Mouse (Mus musculus): ENCODE data around the gene Comtd1. TPM values are rescaled to one million over a fixed set of nuclear protein-coding genes. Genes with fewer than 3 reads are reported as not detected.

The Comtd1 gene
- polyA plus RNA-seq, 2 experiments: 16.0 to 26.5 TPM

- no peak for TF ChIP-seq POLR2A (IDR thresholded peaks at IDR 0.05; ENCODE audit: borderline replicate concordance, extremely low read depth, insufficient read depth, insufficient read length)
- 78% methylated on average over 7 of the region's 7 CpGs for WGBS
Observed at GRCm38 (mm10) chr14:21822307-21822706, 26.5 kb downstream of the Comtd1 start.

DNA sequence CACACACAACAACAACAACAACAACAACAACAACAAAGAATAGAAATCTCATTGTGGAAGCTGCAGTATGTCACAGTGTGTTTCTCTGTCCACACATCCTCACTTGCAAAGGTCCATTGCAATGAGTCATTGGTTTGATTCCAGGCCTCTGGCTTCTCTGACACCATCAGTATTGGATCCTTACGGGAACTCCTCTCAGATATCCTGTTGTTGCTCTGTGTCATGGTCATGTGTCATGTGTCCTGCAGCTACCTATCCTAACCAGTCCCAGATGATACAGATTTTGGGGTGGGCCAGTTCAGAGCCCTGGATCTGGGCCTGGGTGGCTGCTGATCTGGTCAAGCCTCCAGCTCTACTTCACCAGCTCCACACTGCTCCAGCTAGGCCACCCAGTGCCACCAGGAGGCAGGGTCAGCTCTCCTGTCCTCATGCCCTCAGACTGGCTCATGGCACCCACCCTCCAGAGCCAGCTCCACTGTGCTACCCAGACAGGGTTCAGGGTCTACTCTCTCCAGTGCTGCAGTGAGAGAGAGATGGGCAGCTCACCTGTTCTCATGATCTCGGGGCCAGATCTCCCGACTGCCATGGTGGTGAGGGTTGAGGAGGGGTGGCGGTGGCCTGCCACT is 27.8 kb downstream of the Comtd1 start:
- Histone ChIP-seq H3K36me3 (ENCODE audit: control insufficient read depth, insufficient read depth, low read length) (no peaks in the 10 kb centered on the region), H3K9ac (ENCODE audit: low read depth, low read length, severe bottlenecking) (no peak overlapping the region), H3K27me3 (ENCODE audit: control insufficient read depth, insufficient read depth, low read length) (no peaks in the 10 kb centered on the region), H3K4me1 (ENCODE audit: control insufficient read depth, insufficient read depth, low read length) (peaks cover 6% of the 10 kb centered on the region; the same call in 1 of the 2 replicates), H3K4me3 (replicated peaks; ENCODE audit: low read length) (no peak overlapping the region), H3K9me3 (ENCODE audit: control insufficient read depth, low read length) (no peaks in the 10 kb centered on the region), H3K4me2 (replicated peaks; ENCODE audit: low read depth, low read length, severe bottlenecking) (no peak overlapping the region), H3K27ac (replicated peaks; ENCODE audit: low read depth, low read length) (no peak overlapping the region)
- WGBS: 83% methylated on average over 4 of the region's 4 CpGs
- DNase-seq (ENCODE audit: low spot score): no peak
- no peak for ATAC-seq (ENCODE audit: low FRiP score, low read depth)
- no peak for TF ChIP-seq POLR2A (IDR thresholded peaks at IDR 0.05; ENCODE audit: borderline replicate concordance, extremely low read depth, insufficient read depth, insufficient read length)

More at GRCm38 (mm10) chr14:21822307-21822706, 26.5 kb downstream of the Comtd1 start:
- Histone ChIP-seq H3K9me3 (ENCODE audit: control insufficient read depth, low read length) (no peaks in the 10 kb centered on the region), H3K9ac (ENCODE audit: low read depth, low read length, severe bottlenecking) (no peak overlapping the region), H3K27ac (replicated peaks; ENCODE audit: low read depth, low read length) (no peak overlapping the region), H3K36me3 (ENCODE audit: control insufficient read depth, insufficient read depth, low read length) (no peaks in the 10 kb centered on the region), H3K27me3 (ENCODE audit: control insufficient read depth, insufficient read depth, low read length) (no peaks in the 10 kb centered on the region), H3K4me1 (ENCODE audit: control insufficient read depth, insufficient read depth, low read length) (peaks cover 6% of the 10 kb centered on the region; the same call in 1 of the 2 replicates), H3K4me2 (replicated peaks; ENCODE audit: low read depth, low read length, severe bottlenecking) (no peak overlapping the region), H3K4me3 (replicated peaks; ENCODE audit: low read length) (no peak overlapping the region)
- ATAC-seq (ENCODE audit: low FRiP score, low read depth) (no peak), DNase-seq (ENCODE audit: low spot score) (no peak)

GRCm38 (mm10) chr14:21817453-21817852 is 31.3 kb downstream of the Comtd1 start:
- Histone ChIP-seq H3K4me3 (replicated peaks; ENCODE audit: low read length) (no peak overlapping the region), H3K9me3 (ENCODE audit: control insufficient read depth, low read length) (no peaks in the 10 kb centered on the region), H3K4me2 (replicated peaks; ENCODE audit: low read depth, low read length, severe bottlenecking) (no peak overlapping the region), H3K9ac (ENCODE audit: low read depth, low read length, severe bottlenecking) (no peak overlapping the region), H3K4me1 (ENCODE audit: control insufficient read depth, insufficient read depth, low read length) (no peaks in the 10 kb centered on the region), H3K36me3 (ENCODE audit: control insufficient read depth, insufficient read depth, low read length) (no peaks in the 10 kb centered on the region), H3K27ac (replicated peaks; ENCODE audit: low read depth, low read length) (no peak overlapping the region), H3K27me3 (ENCODE audit: control insufficient read depth, insufficient read depth, low read length) (no peaks in the 10 kb centered on the region)
- TF ChIP-seq POLR2A (IDR thresholded peaks at IDR 0.05; ENCODE audit: borderline replicate concordance, extremely low read depth, insufficient read depth, insufficient read length): no peak
- DNase-seq (ENCODE audit: low spot score) (no peak), ATAC-seq (ENCODE audit: low FRiP score, low read depth) (no peak)
- WGBS: 33% methylated on average over 4 of the region's 4 CpGs

DNA sequence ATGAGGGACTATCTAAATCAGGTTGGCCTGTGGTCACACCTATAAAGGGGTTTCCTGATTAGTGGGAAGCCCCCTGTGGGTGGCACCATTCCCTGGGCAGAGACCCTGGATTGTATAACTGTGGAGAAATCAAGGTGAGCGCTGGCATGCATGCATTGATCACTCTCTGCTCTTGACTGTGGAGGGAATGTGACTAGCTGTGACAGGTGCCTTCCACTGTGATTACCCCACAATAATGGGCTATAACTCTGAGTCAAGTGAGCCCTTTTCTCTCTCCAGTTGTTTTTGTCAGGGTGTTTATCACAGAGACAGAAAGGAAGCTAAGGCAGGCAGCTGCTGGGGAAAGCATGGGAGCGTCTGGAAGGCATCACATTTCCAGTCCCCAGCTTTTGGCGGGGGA is 32.5 kb downstream of the Comtd1 start:
- Histone ChIP-seq H3K36me3 (ENCODE audit: control insufficient read depth, insufficient read depth, low read length) (no peaks in the 10 kb centered on the region), H3K9ac (ENCODE audit: low read depth, low read length, severe bottlenecking) (no peak overlapping the region), H3K4me2 (replicated peaks; ENCODE audit: low read depth, low read length, severe bottlenecking) (no peak overlapping the region), H3K4me1 (ENCODE audit: control insufficient read depth, insufficient read depth, low read length) (no peaks in the 10 kb centered on the region), H3K27ac (replicated peaks; ENCODE audit: low read depth, low read length) (no peak overlapping the region), H3K27me3 (ENCODE audit: control insufficient read depth, insufficient read depth, low read length) (no peaks in the 10 kb centered on the region), H3K9me3 (ENCODE audit: control insufficient read depth, low read length) (no peaks in the 10 kb centered on the region), H3K4me3 (replicated peaks; ENCODE audit: low read length) (no peak overlapping the region)
- DNase-seq (ENCODE audit: low spot score) (no peak), ATAC-seq (ENCODE audit: low FRiP score, low read depth) (peak; percentile 41; the same call in 1 of the 2 replicates)
- 54% methylated on average over 3 of the region's 3 CpGs for WGBS
- TF ChIP-seq POLR2A (IDR thresholded peaks at IDR 0.05; ENCODE audit: borderline replicate concordance, extremely low read depth, insufficient read depth, insufficient read length): no peak

- no peaks in the 10 kb centered on the region for H3K4me1 ChIP-seq (ENCODE audit: control insufficient read depth, insufficient read depth, low read length)
- TF ChIP-seq POLR2A (IDR thresholded peaks at IDR 0.05; ENCODE audit: borderline replicate concordance, extremely low read depth, insufficient read depth, insufficient read length): no peak
- WGBS: 95% methylated on average over 4 of the region's 4 CpGs
- H3K27me3 ChIP-seq (ENCODE audit: control insufficient read depth, insufficient read depth, low read length): no peaks in the 10 kb centered on the region
- H3K27ac ChIP-seq (replicated peaks; ENCODE audit: low read depth, low read length): no peak overlapping the region
- no peaks in the 10 kb centered on the region for H3K36me3 ChIP-seq (ENCODE audit: control insufficient read depth, insufficient read depth, low read length)
- DNase-seq (ENCODE audit: low spot score): no peak
- ATAC-seq (ENCODE audit: low FRiP score, low read depth): no peak
- no peak overlapping the region for H3K4me2 ChIP-seq (replicated peaks; ENCODE audit: low read depth, low read length, severe bottlenecking)
- H3K4me3 ChIP-seq (replicated peaks; ENCODE audit: low read length): no peak overlapping the region
- H3K9me3 ChIP-seq (ENCODE audit: control insufficient read depth, low read length): no peaks in the 10 kb centered on the region
- H3K9ac ChIP-seq (ENCODE audit: low read depth, low read length, severe bottlenecking): no peak overlapping the region
Observed at GRCm38 (mm10) chr14:21814606-21815005, 34.2 kb downstream of the Comtd1 start.

Data from limb, embryonic 14.5 days (tissue).